Mouse (Mus musculus) mature B cell (primary cell): Measurements from ENCODE around the gene Pogz.
"Not testable (repeated sequence)": the region's sequence is repeated elsewhere in the genome, so short reads cannot be mapped to it uniquely, and the experiment has no call there.

Experiments
- in situ Hi-C: fragments of 300-500 bp; cut with MboI; formaldehyde crosslinking; loops from 2 replicates; pipeline ENCODE4 v1.14.3; 2019

The Pogz gene

DNA sequence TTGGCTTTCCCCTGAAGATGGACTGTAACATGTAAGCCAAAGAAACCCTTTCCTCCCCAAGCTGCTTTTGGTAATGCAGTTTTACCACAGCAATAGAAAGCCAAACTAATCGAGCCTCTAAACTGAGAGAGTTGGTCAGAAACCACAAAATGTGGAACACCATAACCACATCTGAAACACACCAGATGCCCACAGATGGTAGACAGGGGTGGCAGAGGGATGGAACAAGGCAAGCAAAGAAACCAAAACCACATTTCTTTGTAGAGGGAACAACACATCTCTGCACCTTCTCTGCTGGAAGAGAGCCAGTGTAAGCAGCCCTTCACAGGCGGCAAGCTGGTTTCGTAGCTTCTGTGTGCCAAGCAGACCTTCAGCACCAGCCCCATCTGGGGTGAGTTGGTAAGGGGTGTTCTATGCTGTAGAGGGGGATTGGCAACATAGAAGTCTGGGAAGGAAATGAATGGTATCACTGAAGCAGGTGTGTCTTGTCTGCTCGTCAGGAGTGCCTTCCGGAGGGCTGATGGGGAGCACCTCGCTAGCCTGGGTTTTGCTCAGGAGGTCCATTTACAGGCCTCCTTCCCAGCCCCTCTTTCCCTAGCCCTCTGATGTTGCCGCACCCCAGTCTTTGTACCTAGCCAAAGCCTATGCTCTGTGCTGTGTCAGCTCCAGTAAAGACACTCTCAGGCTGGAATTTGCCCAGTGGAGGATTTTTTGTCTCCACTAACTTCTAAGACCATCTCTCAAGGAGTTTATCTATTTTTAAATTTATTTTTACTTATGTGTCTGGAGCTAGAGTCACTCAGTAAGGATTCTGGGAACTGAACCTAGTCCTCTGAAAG lies 78.8 kb downstream of the Pogz start:
- in situ Hi-C loops: no loop called here

DNA sequence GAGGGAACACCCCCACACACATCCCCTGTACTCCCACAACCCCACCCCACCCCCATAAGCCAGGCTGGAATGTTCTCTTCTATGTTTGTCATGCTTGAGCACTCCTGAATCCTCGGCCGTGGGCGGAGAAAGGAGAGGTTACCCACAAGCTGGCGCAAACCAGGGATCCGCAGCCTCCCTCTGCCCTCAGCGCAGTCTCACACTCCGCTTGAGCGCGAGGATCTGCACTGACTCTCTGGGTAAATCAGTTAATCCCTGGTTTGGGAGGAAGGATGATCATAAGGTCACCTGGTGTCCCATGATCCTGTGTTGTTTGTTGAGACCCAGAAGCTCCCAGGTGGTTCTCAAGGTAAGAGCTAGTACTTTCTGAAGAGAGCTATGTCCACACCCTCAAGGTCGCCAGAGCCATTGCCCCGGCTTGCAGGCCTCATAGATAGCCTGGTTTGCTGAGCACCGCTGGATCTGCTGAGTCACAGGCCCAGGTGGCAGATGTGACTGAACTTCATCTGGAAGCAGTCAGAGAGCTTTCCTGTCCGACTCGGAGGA lies 80.5 kb downstream of the Pogz start:
- in situ Hi-C loops: no loop called here

GRCm38 (mm10) chr3:94918845-94919244 lies 81.5 kb downstream of the Pogz start:
- in situ Hi-C loops: no loop called here

DNA sequence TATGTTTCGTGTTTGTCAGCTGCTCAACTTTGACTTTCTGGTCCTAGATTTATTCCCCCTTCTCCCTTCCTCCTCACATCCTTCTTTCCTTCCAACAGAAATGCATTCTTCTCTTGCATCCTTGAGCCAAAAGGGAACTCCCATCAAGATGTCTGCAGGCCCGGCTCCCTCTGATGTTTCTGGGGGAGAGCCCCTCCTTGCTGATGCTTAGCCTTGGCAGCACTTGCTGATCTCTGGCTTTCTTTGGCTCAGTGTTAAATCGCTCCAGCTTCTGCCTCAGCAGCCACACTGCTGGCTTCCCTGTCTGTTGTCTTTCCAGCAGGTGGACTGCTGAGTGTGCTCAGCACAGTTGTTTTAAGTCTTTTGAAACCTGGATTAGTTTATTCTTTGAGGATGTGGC lies 83.7 kb downstream of the Pogz start:
- in situ Hi-C loops: no loop called here

- in situ Hi-C loops: no loop called here
These were observed 85.0 kb downstream of the Pogz start for GRCm38 (mm10) chr3:94922333-94922732.

DNA sequence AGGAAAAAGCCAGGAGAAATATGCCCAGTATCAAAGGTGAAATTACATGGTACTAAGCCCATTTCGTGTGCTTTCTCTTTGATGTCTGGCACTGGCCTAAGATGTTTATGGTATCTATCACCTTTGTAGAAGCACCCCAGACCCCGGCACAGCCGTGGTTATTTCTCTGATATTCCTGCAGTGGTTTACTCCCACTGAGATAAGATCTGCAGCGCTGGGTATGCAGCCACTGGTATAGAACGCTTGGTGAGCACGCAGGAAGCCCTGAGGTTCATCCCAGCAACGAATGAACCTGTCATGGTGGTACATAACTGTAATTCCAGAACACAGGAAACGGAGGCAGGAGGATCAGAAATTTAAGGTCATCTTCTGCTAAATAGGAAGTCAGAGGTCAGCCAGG lies 87.3 kb downstream of the Pogz start:
- in situ Hi-C loops: no loop called here

GRCm38 (mm10) chr3:94926301-94926736 lies 89.0 kb downstream of the Pogz start:
- in situ Hi-C loops: not testable (repeated sequence)

DNA sequence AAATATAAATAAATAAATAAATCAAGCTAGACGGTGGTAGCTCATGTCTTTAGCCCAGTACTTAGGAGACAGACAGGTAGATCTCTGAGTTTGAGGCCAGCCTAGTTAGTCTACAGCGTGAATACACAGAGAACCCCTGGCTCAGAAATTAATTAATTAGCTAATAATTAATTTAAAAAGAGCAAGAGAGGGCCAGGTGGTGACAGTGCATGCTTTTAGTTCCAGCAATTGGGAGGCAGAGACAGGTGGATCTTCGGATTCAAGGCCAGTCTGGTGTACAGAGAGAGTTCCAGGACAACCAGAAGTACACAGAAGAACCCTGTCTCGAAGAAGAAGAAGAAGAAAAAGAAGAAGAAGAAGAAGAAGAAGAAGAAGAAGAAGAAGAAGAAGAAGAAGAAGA lies 91.6 kb downstream of the Pogz start:
- in situ Hi-C loops: not testable (repeated sequence)

DNA sequence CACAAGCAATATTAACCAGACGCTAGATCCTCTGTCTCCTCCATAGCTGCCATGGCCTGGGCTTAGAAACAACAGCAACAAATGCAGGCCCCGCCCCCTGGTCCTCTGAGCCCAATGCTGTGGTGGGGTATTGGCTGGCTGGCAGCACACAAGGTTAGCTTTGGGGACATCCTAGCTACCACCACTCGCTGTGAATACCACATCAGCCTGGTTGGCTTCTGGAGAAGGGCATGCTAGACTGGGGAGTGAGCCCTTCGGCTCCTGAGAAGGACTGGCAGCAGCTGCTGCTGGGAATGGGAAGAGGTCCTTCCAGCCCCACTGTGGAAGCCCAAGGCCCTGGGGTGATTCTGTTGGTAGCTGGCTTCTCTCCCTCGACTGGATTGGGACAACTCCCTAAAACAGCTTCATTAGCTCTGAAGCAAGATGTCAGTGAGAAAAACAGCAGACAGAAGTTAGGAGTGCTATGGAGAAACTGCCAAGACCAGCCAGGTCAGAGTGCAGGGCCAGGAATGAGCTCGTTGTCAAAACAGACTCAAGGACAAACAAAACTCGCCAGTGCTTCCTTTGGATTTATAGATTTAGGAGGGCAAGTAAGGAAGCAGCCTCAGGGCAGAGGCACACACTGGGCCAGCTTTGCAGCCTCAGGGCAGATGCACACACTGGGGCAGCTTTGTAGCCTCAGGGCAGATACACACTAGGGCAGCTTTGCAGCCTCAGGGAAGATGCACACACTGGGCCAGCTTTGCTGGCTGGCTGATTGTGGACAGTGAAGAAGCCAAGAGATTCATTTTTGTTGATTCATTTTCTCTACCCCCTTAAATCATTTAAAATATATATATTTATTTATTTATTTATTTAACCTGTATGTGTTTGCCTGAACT lies 93.3 kb downstream of the Pogz start:
- in situ Hi-C loops: not testable (repeated sequence)

- in situ Hi-C loops: not testable (repeated sequence)
These were observed 94.2 kb downstream of the Pogz start for GRCm38 (mm10) chr3:94931427-94932082.
